Mouse (Mus musculus) cortical plate, adult 2 months (tissue): ENCODE data around the gene 4931428L18Rik.

Experiments used
- CTCF ChIP-seq: fragments of 200-500 bp; IDR thresholded peaks from 2 replicates; pipeline ENCODE4 v1.5.1; 2011; ENCODE audit warnings: mild to moderate bottlenecking, control low read depth, low read length; ENCODE audit not compliant: insufficient read depth; ENCODE audit errors: extremely low read depth
- POLR2A ChIP-seq: fragments of 200-500 bp; IDR thresholded peaks from 2 replicates; pipeline ENCODE4 v1.6.1; 2011; ENCODE audit warnings: mild to moderate bottlenecking, low read length, control low read depth; ENCODE audit not compliant: insufficient read depth; ENCODE audit errors: extremely low read depth

DNA sequence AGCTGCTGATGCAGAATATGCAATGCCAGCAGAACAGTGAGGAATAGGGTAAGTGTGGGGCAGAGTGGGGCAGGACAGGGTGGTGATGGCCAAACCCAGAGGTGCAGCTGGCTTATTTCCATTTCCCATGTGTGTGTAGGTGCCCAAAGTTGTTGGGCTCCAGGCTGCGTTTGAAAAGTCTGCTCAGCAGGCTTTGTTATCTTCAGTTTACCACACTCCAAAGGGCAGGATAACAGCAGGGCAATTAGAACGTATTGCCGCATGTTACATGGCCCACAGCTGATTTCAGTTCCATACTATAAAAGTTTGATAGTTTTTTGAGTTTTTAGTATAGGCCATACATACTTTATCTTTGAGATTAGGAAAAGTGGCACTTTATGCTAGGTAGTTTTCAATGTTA, 84.1 kb downstream of the 4931428L18Rik start:
- TF ChIP-seq CTCF (no peak), POLR2A (no peak)
